Mouse (Mus musculus): ENCODE results near the gene Abi2.

The Abi2 gene

DNA sequence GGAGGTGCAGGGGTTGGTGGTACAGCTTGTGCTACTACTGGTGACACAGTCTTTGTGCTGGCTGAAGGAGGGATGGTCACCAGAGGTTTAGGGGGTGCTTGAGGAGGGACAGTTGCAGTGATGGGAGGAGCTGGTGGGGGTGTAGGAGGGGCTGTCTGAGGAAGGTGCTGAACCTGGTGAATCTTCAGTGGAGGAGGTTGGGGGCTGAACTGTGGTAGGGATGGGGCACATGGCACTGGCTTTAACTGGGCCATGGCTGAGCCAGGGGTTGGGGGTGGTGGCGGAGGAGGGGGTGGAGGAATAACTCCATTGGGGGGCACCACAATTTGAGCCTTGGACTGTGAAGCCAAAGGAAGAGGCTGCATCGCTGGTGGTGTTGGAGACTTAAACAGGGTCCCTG is 80.2 kb downstream of the Abi2 start:
- DNase-seq (ENCODE audit: low read depth): no peak

DNA sequence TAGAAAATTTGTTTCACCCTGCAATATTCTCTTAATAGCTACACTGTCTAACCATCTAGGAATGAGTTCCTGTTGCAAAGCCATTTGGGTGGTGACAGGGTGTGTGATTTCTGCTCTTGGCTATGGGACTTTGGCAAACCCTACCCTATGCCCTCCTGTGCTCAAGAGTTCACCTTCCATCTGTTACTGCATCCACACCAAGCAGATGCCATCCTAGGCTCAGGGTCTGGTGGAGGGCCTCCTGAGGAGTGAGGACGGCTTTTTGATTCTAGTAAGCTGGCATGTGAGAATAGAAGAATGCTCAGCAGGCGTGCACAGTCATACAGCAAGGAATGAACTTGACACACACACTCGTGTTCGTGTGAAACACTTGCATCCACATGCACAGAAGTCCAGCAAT is 81.1 kb downstream of the Abi2 start:
- no peak for DNase-seq (ENCODE audit: low read depth)

DNA sequence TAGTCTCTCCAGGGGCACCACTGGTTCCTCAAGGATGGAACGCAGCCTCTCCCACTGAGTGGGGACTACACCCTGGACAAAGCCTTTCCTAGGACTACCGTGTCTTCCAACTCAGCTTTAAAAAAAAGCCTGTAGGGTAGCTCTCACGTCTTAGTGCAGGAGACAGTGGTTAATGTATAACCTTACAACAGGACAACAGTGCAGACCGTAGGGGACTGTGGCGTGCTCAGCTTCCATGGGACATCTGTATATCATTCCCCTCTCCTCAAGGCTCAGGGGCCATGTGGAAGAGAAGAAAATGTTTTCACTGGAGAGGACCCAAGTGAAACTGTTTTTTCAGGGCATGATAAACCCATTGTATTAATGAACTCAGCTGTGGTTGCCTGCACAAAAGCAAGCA is 83.0 kb downstream of the Abi2 start:
- DNase-seq (ENCODE audit: low read depth): no peak

DNA sequence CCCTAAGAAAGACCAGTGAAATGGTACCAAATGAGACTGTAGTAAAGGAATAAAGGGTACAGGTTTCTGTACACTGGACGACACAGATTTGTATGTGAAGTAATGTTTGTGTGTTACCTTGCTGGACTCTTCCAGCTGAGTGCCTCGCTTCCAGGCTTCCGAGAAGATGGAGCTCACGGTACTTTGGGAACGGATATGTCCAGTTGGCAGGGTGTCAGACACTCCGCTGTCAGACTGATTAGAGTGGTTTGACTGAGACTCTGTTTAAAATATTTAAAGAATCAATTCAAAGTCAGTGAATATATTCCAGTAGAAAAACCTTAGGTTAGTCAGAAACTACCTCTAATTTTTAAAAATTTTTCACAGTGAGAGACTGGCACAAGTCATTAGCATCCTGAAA is 84.0 kb downstream of the Abi2 start:
- DNase-seq (ENCODE audit: low read depth): no peak

DNA sequence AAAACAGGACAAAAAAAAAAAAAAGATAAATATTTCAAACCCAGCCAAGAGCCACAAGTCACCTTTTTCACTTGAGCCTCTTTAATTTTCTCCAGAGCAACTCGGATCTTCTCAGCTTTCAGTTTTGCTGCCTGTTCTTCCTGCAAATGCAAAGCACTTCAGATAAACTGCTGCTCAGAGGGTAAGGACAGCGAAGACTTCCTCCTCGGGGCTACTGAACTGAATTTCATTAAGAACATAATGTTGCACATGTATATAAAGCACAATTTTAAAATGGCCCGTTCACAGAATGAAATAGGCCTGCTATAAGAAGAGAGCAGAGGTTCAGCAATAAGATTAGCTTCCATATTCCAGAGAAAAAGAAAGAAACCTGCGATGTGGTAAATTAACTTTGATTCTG is 94.0 kb downstream of the Abi2 start:
- no peak for DNase-seq (ENCODE audit: low read depth)

DNA sequence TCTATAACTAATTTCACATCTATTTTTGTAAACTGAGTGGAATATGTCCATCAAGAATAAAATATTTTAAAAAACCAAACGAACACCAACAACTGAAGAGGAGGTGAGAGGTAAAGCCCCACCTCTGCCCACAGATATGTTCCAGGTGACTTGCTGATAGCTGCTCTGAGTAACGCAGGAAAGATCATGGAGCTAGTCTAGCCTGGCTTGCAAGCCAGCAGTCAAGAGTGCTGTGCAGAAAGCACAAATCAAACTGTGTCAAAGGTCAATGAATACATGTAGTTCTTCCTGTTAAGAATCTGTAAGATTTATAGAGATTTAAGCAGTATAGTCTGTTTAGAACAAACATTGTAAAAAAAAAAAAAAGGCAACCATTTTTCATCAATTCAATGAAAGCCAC is 101.2 kb downstream of the Abi2 start:
- no peak for DNase-seq (ENCODE audit: low read depth)

DNA sequence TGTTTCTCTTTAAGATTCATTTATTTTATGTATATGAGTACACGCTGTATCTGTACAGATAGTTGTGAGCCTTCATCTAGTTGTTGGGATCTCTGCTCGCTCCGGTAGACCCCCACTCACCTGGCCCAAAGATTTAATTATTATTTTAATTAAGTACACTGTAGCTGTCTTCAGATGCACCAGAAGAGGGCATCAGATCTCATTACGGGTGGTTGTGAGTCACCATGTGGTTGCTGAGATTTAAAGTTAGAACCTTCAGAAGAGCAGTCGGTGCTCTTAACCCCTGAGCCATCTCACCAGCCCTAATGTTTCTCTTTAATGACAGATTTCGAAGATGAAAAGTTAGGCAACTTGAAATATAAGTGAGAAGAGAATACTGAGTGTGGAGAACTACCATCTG is 120.7 kb downstream of the Abi2 start:
- DNase-seq (ENCODE audit: low read depth): no peak

DNA sequence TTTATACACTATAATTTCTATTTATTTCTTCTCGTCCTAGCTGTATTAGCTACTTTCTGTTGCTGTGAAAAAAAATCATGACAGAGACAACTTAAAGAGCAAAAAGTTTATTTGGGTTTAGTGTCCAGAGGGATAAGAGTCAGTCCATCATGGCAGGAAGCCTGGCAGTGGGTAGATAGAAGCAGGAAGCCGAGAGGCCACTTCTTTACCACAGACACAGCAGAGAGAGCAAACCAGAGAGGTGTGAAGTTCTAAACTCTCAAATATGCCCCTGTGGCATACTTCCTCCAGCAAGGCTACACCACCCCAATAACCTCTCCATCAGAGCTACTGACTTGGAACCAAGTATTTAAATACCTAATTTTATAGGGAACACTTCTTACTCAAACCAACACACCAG is 121.2 kb downstream of the Abi2 start:
- no peak for DNase-seq (ENCODE audit: low read depth)

Data from c-Kit-positive CD71-negative TER-119-negative erythroid progenitor cells, embryonic 14.5 days (primary cell).